Mouse (Mus musculus) thymus, postnatal 14 days (tissue): ENCODE results near the gene Eef1g.

ENCODE experiments used
- DNase-seq: peaks from one replicate; pipeline ENCODE4 v3.0.0; 2021

The Eef1g gene

GRCm38 (mm10) chr19:8966590-8967372, at the start of gene Eef1g:
Gene Eef1g (plus strand): TSS chr19:8967041.
- DNase-seq = peak; percentile 99

GRCm38 (mm10) chr19:8919000-8919399, 47.8 kb upstream of the Eef1g start:
- DNase-seq = no peak

GRCm38 (mm10) chr19:8919684-8920072, 47.2 kb upstream of the Eef1g start:
- DNase-seq = no peak

DNA sequence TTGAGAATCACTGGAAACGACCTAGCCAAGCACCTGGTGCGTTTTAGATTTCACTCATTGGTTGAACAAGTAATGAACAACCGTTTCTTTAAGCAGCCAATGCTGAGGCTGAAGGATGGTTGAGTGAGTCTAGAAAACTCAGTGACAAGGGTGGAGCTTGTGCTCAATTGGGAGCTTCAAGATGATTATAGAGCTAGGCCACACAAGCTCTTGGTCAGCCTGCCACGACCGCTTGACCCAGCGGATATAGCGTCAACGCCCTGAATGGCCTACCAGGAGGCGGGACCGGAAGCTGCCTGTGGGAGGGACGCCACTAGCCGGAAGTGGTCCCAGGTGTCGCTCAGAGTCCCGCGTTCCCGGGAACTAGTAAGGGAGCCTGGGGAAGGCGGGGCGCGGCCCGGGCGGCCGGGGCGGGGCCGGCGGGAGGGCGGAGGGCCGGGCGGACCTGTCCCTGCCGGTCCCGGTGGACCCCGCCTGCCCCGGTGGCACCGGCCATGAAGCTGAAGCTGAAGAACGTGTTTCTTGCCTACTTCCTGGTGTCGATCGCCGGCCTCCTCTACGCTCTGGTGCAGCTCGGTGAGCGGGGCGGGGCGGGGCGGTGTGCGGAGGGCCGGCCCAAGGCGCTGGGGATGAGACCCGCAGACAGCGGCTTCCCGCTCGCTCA, 46.6 kb upstream of the Eef1g start, which contains the start of gene B3gat3:
TSS of gene B3gat3 (plus strand) at position 302 of the 664 bp plus-strand sequence.
- peak; percentile 85 for DNase-seq

DNA sequence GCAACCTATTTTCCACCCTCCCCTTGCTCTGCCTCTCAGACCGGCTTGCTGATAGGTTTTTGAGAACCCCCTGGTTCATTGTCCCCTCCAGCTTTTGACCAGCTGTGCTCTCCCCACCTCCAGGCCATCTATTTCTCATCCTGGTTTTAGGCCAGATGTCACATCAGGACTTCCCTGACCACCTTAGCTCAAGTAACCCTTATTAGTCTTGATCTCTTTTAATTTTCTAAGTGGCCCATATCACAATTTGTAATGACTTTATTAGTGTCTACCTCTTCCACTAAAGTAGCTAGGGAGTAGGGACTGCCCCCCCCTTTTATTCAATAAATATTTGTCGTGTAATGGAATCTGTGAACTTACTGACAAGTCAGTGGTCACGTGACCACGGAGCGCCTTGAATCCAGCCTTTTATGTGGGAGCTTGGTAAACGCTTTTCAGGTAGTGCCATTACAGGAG, 46.0 kb upstream of the Eef1g start:
- DNase-seq = peak; percentile 39

DNA sequence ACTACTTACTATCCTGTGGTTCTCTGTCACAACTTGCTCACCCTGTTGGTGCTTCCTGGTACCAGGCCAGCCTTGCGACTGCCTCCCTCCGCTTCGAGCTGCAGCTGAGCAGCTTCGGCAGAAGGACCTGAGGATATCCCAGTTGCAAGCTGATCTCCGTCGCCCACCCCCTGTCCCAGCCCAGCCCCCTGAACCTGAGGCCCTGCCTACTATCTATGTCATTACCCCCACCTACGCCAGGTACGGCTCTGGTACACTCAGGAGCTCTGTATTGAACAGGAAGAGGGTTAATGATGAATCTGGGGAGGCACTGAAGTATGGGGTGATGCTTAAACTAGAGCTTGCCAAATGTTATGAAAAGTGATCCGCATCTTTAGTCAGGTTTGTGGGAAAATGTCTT, 45.1 kb upstream of the Eef1g start:
- no peak for DNase-seq

DNA sequence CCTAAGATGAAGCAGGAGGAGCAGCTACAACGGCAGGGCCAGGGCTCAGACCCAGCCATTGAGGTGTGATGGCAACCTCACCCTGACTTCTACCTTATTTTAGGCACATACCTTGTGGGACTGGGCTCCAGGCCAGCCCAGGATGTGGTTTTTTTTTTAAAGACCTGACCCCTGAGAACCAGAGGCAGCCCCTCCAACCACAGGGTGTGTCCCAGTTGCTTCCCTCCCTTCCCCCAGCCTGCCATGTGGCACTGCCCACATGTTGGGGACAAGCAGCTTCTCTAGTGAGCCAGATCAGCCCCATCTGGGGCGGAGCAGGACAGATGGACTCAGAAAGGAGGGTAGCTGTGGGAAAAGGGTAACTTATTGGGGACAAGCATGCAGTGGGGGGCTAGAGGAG, 40.1 kb upstream of the Eef1g start:
- DNase-seq = no peak

DNA sequence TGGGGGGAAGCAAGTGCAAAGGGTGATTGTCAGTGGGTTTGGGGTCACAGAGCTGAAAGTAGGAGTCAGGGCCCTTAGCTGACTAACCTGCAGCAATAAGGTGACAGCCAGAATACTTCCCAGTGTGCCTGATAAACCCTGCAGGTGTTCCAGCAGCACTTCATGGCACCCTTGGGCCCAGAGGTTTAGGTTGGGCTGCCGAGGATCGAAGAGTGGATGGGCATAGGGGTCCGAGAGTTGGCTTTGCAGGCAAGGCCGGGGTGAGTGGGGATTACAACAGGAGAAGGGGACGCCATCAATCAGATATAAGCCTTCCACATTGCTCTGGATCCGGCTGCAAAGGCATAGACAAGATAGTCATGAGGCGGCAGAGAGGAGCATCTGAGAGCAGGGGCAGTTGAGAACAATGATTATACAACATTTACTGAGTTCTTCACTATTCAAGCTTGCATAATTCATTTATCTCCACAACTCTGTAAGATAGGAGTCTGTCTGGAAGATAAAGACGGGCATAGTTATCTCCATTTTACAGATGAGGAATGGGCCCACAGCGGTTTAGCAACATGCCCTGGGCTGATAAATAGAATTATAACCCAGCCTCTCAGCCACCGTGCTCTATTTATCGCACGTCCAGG, 38.8 kb upstream of the Eef1g start:
- DNase-seq = no peak

DNA sequence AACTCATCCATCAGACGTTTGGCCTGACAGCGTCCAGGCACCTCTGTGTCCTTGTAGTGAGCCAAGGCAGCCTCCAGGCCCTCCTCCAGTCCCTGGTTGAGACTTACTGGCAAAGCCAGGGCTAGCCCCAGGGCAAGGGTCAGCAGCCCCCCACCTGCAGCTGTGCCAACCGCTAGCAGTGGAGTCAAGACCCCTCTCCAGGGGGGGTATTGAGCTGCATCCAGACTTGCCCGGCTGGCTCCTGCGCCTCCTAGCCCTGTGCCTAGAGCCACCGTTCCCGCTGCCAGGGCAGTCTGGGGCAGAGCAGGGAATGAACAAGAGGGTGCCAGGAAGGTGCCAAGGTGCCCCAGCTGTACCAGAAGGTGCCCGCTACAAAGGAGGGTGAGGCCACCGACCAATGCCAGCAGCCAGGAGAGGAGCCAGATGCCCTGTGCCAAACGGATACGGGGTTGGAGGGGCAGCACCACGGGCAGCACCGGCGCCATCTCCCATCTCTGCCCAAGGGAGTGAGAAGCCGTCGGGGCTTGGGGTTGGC, 38.1 kb upstream of the Eef1g start:
- no peak for DNase-seq

GRCm38 (mm10) chr19:8929224-8930088, 37.4 kb upstream of the Eef1g start, which contains the start of the genes Rom1 and Eml3:
Gene Rom1 (minus strand): TSS chr19:8929356.
Gene Eml3 (plus strand): TSS chr19:8929552.
- peak; percentile 93 for DNase-seq

GRCm38 (mm10) chr19:8930117-8930516, 36.7 kb upstream of the Eef1g start:
- no peak for DNase-seq

DNA sequence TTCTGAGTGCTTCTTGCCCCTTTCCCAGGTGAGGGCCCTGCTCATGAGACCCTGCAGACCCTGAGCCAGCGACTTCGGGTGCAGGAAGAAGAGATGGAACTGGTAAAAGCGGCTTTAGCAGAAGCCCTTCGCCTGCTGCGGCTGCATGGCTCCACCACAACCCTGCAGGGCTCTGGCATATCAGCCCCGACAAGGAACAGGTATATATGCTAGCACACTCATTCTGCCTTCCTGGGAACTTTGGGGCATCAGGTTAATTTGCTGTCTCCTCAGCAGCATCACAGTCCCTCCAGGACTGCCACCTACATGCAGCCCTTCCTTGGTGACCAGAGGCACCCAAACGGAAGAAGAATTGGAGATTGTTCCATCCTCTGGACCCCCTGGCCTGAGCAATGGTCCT, 36.1 kb upstream of the Eef1g start:
- DNase-seq = no peak

- DNase-seq = no peak
Observed at GRCm38 (mm10) chr19:8936736-8937135, 30.1 kb upstream of the Eef1g start.

GRCm38 (mm10) chr19:8940526-8941133, 26.2 kb upstream of the Eef1g start:
- no peak for DNase-seq

GRCm38 (mm10) chr19:8941136-8941514, 25.7 kb upstream of the Eef1g start:
- no peak for DNase-seq

DNA sequence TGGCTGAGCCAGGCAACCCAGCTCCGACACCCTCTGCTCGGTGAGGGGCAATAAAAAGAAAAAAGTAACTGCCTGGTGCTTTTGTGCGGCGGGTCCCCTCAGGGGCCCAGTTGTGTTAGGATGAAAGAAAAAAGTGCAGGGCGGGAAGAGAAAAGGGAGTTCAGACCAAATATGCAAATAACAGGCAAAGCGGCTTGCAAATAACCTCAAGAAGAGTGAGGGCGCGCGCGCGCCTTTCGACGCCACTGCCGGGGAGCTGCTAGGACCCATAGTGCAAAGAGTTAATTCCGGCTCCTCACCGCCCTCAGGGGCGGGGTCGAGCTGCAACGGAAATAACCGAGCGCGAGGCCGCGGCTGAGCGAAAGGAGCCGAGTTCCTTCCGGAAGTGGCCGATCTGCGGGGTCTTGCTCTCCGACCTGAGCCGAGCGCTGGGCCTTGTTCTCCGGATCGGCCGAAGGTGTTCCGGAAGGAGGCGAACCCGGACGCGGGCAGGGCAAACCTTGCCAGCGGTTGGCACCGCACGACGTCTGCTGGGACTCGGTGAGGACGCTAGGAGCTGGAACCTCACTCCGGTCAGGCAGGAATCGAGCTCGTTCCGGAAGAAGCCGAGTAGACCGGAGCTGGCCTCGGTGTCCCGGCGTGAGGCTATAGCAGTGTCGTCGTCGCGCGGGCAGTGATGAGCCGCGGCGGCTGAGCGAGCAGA, 25.2 kb upstream of the Eef1g start, which contains the start of gene Mta2:
TSS of gene Mta2 (plus strand) at position 361 of the 703 bp plus-strand sequence.
- peak; percentile 99 for DNase-seq

- no peak for DNase-seq
Observed at GRCm38 (mm10) chr19:8942276-8942964, 24.4 kb upstream of the Eef1g start.

- DNase-seq = no peak
Observed at GRCm38 (mm10) chr19:8943047-8943446, 23.8 kb upstream of the Eef1g start.

GRCm38 (mm10) chr19:8944062-8944461, 22.8 kb upstream of the Eef1g start:
- DNase-seq = no peak

DNA sequence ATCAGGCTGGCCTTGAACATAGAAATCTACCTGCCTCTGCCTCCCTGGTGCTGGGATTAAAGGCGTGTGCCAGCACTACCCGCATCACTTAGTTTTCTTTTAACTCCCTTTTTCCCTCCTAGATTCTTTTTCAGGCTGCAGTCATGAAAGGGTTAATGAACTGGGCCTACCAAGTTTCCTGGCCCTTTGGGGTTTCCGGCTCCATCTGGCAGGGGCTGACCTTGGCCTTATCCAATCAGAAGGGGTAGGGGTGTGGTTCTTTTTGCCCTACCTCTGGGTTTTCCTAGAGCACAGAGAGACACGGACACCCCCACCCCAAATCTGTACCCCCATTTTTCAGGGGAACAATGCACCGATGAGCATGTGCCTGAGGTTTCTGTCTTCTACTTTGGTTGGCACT, 22.1 kb upstream of the Eef1g start:
- peak; percentile 72 for DNase-seq

- no peak for DNase-seq
Observed at GRCm38 (mm10) chr19:8945251-8945650, 21.6 kb upstream of the Eef1g start.
